Mouse (Mus musculus): ENCODE data around the gene Tyrp1.

Gene Tyrp1

DNA sequence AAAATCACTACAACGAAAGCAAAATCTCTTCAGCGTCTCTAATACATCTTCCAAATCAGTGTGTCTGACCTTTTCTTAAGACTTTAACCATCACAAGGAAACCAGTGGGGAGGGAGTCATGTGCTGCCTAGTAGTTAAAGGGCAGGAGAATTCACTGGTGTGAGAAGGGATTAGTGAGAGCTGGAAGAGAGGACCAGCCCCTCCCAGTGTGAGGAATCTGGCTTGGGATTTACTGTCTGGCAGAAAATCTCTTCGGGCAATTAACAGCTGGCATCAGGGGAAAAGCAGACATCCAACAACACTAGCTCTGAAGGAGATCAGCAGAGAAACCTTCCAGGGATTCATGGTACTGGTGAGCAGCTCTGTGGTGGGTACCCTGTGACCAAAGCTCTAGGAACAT lies at the start of gene Tyrp1:
Gene Tyrp1, plus strand, starts transcription at position 74 of the 400 bp plus-strand sequence.
- DNase-seq = no peak

DNA sequence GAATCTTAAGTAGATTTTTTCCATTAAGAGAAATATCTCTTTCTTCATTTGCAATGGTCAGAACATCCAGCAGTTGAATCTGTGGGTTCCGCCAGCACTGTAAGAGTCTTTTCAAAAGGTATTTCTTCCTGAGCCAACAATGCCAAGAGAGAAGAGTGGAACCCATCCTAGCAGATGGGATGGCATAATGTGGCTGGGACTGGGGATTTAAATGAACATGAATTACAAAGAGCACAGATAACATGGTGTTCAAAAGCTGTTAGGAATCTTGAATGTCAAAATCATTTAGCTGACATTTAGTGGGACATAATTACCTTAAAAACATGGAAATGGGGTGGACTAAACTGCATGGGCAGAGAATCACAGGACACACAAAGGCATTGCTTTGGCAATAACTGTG lies 45.6 kb upstream of the Tyrp1 start:
- DNase-seq = no peak

DNA sequence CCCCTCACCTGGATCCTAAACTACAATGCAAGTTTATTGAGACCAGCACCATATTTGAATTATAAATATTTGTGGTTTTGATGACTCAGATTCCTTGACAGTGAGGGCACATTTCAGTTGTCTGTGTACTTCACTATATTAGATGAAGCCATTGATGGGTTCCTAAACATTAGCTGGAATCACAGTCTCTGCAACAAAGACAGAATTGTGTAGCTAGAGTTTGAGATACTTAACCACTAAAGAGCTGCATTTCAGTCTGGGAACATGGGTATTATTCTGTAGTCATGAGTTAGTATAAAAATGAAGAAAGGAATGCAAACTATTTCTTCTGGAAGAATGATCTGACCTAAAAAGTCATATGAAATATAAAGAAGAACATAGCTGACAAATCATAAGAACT lies 14.4 kb upstream of the Tyrp1 start:
- DNase-seq = no peak

DNA sequence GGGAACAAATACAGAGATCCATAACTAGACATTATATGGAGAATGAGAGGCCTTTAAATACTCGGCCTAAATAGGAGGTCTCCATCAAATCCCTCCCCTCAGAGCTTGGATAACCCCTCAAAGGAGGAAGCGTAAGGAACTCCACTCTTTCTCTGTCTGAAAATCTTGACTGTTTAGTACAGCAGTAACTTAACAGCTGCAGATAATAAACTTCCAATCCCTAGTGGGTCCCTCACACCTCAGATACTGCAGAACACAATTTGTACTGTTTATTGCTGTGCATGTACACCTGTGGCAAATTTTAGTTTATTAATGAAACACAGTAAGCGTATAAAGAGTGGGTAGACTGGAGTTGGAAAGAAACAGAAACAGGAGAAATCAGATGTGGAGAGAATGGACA lies 12.0 kb upstream of the Tyrp1 start:
- no peak for DNase-seq

DNA sequence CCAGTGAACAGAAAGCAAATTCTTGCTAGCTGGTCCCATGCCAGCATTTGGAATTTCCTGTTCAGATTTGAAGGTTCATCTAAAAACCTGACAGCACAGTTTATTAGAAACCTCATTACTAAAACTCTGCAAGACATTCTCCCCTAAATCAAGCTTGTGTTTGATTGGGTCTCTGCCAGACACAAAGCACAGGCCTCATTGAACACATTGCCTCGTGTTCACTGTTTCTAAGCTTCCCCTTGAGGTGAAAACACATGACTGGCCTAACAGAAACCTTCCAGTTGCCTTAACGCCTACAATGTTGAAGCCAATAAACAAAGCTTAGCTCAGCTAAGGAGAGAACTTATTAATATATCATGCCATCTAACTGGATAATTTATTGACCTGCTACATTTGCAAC lies 5.7 kb upstream of the Tyrp1 start:
- no peak for DNase-seq

DNA sequence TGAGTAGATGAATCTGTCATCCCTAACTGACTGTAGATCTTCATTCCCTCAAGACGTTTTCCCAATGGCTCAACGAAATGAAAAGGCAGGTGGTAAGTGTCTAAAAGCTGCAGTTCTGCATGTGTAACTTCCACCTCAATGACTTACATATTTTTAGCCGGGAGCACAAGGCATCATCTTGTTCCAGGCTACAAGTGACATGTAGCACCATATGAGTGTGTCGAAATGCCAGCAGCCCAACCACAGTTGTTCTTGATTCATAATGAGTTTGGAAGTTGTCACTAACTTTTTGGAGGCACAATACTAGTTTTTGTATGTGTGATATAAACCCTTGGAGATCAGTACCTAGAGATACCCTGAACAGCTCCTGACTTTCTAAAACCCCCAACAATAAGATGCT lies 5.4 kb downstream of the Tyrp1 start:
- no peak for DNase-seq

DNA sequence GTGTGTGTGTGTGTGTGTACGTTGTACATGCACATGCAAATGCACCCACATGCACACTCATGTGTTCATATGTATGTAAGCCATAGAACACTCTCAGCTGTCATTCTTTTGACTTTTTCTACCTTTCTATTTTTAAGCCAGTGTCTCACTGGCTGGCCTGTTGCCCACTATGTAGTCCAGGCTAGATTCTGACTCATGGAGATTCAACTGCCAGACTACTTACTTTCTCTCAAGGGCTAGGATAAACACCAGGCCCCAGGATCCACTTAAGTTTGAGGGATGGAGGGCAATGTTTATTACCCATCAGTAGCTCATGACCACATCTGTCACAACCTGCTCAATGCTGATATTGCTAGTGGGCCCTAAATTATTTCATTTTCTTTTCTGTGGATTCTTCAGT lies 8.1 kb downstream of the Tyrp1 start:
- no peak for DNase-seq

DNA sequence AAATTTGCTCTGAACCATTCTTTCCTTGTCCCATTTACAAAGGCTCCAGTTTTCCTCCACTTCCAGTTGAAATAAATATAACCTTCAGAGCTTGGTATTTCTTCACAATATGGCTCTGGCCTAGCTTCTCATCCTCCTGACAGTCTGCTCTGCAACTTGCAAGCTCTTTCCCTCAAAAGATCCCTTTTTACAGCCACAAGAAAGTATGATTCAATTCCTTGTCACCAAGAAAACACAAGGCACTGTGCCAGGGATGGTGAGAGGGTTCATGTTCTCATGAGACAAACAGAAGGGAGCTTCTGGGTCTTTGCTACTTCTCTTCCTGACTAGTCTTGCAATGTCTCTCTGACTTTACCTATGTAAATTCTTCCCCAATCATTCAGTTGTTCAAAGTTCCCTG lies 9.8 kb downstream of the Tyrp1 start:
- no peak for DNase-seq

DNA sequence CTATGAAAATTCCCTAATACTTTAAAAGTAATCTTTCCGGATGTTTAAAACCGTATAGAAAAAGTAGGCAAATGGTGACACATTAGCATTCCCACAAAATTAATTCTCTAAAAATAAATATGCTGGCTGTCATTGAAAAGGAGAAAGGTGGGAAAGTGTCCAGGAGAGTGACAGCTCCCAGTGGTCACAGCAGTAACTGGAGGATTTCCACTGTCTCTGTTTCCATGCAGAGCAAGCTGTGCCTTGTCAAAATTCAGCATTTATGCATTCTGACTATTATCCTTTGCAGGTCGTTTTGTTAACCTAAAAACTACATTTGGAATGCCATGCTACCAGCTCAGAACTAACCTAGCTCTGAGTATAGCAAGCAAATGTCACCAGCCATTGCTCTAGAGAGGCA lies 12.1 kb downstream of the Tyrp1 start:
- DNase-seq = no peak

DNA sequence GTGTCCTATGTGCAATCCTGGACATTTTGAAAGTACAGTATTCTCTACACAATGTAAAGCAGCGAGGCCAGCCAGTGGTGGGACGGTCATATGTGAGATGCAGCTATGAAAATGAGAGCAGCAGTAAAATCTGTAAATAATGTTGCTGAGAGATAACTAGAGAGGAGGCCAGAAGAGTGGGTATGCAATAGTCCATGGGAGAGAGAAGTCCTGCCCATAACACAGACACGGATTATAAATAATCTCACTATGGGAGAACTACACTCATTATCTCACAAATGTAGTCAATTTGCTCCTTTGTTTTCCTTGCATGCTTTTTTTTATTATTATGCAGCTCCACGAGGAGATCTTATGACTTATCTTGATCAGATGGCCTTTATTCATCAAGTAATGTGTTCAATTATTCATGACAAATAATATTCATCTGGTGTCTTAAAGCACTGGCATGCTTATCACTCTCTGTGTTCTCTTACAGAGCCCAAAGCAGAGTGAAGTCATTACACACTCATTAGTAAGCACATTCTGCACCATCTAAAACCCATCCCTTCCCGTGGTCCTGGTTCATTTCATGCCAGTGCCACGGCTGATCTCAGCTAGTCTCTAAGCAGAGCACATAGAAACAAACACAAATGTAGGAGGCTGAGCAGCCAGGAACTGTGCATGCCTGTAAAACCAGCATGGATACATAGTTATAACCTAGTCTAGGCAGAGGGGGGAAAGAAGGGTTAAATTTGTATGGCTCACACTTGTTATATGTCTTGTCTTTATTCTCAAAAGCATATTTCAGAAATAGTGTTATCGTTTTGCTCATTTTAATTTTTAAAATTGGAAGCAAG lies 18.9 kb downstream of the Tyrp1 start:
- DNase-seq = no peak

DNA sequence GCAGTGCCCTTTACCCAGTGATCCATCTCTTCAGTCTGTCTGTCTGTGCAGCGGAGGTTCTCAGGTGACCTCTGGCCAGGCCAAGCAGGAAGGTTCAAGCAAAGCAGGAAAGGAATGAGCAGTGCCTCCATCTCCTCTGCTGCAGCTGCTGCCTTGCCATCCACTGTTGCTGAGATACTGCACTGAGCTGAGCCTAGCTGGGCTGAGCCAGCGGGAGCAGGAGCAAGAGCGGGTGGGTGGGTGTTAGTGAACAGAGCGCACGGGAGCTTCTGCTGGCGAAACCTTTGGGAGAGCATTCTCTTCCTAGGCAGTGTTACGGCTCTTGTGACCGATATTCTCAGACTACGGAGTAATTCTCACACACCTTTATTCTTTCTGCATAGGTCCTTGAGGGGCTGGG lies 21.6 kb downstream of the Tyrp1 start:
- DNase-seq = no peak

DNA sequence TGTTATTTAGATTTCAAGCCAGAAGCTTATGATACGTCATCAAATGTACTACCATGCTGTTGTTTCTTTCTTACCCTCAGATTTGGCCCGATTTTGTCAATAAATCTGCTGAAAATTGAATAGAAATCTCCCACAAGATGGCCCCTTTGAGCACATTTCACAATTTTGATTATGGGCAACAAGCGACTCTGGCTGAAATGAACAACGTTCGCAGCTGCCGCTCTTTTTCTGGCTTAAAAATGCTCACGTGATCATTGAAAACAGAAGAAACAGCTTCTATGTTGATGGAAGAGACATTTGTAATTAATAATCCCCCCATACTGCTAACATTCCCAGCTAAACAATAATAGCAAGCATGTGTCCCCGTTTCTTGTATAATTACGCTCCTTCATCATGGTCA lies 29.0 kb downstream of the Tyrp1 start:
- DNase-seq = no peak

DNA sequence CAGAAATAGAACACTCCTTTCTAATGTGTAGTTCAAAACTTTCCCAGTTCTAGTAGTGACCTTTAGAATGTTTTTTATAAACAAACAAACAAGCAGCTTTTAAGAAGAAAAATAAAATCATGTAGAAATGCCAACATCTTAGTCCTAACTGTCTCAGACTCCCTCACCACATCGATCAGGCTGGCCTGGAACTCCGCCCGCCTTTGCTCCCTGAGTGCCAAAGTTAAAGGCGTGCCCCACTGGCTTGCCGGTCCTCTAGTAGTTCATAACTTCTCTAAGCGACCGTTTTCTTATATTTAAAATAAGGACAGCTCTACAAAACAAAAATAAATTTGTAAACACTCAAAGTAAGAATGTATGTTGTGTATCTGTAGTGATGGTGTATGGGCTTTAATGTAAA lies 30.0 kb downstream of the Tyrp1 start:
- DNase-seq = no peak

DNA sequence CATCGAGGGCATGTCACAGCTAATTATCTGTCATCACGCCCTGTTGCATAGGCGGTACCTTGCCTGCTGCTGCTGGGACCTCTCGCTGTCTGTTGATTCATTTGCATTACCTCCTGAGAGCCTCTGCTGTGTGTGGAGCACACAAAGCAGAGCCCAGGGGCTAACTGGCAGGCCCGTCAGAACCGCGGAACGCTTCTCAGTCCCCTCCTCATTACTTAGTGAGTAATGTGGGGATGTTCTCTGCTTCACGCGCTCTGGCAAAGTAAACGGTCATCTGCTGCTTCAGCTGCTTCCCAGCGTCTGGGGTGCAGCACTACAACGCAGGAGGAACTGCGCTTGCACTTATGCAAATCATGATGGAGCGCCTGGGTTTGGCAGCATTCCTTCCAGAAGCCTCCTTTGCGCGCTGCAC lies 30.6 kb downstream of the Tyrp1 start:
- DNase-seq = peak; percentile 1

DNA sequence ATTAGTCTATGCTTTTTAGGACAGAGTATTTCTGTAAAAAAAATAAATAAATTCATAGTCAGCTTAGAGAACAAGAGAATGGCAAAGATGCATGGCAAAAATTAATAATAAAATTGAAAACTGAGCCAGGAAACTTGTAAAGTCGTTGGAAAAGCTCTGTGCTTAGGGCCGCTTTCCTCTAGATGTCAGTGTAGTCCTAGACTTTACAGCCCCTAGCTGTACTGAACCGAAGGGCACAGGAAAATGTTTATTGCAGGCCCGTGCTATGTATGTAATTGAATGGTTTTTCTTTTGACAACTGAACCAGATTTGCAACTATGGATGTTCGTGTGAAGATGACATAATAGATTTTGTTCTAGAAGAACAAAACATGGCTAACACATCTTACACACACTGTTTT lies 32.1 kb downstream of the Tyrp1 start:
- peak; percentile 11 for DNase-seq

DNA sequence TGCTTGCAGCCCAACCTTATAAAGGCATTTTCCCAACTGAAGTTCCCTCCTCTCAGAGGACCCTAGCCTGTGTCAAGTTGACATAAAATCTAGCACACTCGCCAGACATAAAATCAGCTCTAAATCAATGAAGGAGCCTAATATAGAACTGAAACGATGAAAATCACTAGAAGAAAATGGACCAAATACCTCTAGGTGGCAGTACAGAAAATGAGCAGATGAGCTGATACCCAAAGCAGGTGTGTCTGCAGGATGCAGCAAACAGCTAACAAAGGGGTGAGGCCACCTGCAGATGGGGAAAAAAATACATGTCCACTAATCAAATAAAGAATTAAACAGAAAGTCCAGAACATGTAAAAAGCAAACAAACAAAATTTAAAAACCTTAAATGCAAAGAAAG lies 35.7 kb downstream of the Tyrp1 start:
- peak; percentile 3 for DNase-seq

DNA sequence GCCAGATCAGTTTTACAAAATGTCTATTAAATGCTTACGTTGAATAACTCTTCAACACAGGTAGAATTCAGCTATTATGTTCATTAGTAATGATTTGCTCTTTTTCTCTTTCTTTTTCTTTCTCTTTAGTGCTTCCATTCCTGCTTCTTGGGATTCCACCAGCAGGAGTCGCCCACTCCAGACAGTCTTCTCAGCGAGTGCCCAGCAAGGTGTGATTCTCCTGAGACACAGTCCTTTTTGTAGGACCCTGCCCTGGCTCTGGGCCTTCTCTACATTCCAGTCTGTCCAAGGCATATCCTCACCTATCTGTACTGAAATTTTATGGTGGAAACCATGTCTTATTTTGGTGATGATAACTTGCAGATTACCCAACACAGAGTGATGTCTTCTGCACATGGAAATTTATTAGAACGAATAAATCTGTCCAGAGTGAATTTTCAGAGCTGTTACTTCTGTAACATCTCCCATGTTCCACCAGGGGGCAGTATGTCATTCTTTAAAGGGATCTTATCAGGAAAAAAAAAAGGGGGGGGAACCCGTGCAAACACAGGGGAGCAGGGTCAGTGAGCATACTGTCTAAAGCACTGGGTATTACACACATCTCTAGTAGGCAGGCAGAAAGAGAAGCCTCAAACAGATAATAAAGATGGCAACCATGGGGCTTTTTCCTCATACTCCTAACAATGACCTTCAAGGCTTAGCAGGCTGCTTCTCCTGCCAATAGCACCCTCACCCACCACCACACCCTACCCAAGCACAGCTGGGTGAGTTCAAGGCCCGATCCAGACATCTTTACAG lies 39.1 kb downstream of the Tyrp1 start:
- peak; percentile 41 for DNase-seq

DNA sequence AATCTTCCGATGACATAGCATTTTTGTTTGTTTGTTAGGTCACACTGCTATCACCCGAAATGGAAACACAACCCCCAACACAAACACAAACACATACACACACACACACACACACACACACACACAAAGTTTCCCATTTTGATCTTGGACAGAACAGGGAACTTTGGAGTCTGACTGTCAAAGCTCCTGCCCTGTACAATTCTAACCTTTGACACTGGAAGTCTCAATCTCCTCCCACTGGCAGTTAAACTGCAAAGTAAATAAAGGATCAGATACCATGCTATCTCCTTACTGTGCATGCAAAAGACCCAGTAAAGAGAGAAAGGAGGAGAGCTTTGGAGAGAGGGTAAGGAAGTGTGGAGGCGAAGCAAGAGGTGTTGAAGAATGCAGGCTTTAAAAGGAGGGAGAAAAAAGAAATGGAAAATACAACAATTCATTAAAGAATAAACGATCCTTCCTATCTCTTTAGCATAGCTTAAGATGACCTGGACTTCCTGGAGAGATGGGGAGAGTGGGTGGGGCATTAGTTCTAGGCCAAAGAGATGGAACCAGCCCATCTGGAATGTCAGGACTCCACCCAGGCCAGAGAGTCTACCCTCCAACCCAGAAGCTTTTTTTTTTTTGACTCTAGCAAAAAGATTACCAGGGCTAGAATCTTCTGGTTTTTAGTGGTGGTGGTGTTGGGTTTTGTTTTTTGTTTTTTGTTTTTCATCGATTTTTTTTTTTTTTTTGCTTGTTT lies 40.4 kb downstream of the Tyrp1 start:
- peak; percentile 45 for DNase-seq

DNA sequence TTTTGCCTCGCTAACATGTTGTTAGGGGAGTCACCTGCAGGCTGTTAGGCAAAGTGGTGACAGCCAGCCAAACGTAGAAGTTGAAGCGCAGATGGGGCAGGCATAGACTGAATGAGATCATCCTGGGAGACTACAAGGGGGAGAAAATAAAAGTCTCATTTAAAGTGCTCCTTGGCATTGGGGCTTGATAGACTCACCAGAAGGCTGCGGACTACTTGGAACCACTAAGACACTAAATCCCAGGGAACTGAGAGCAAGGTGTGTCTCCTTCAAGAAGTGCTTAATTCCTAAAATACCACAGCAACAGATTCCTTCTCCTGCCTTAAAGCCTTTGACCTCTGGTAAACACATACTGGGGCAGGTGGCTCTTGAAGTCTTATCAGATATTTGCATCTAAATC lies 41.1 kb downstream of the Tyrp1 start:
- DNase-seq = no peak

DNA sequence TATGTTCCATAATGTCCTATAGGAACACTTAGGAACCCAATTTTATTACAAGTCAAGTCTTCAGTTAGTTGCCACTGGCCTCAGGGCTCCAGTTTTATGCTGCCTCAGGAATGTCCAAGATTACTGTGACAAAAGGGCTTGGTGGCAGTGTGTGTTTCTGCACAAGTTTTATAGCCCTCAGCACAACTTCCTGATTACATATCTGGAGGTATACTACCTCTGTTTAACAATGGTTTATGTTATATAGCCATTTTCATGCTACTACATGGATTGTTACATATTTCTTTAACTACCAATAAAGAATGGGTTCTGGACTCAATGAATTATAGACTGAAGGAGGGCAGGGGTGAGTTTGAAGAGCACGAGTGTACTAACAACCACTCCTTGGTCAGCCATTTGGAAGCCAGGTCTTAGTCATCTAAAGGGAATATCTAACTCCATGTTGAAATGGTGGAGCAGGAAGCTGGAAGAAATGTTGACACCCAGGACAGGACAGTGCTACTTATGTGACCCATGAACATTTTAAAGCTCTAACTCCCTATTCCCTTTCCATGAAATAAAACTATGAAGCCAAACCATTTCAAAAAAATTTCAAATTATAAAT lies 48.2 kb downstream of the Tyrp1 start:
- no peak for DNase-seq

DNA sequence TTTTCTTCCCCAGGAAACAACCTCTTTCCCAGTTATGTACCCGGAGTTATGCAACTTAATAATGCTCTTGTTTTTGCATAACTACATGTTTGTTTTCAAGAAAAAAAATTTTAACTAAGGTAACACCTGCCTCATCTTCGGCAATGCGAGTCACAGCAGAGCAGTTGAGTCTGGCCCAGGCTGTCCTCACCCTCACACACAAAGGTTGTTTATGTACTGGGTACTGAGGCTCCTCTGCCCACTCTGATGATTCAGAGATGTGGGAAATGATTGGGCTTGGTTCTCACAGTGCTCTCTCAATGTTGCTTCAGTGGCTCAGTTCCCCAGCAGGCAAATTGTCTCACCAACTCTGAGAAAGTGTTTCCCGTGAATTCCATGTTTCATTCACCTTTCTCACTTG lies 52.7 kb downstream of the Tyrp1 start:
- no peak for DNase-seq

DNA sequence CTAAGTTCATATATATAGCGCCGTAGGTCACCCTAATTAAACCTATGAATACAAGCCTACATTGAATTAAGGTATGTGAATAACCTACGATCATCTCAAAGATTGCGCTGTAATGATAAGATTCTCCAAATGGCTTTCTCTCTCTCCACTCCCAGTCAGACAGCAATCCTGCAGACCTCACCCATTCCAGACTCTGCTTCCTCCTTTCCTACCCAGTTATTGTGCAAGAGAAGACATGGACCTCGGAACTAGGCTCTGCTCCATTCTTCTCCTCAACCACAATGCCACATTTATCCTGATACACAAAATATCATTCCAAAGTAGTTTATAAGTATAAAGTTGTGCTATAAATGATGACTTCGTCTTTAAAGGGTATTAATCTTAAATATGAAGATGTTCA lies 57.1 kb downstream of the Tyrp1 start:
- no peak for DNase-seq

DNA sequence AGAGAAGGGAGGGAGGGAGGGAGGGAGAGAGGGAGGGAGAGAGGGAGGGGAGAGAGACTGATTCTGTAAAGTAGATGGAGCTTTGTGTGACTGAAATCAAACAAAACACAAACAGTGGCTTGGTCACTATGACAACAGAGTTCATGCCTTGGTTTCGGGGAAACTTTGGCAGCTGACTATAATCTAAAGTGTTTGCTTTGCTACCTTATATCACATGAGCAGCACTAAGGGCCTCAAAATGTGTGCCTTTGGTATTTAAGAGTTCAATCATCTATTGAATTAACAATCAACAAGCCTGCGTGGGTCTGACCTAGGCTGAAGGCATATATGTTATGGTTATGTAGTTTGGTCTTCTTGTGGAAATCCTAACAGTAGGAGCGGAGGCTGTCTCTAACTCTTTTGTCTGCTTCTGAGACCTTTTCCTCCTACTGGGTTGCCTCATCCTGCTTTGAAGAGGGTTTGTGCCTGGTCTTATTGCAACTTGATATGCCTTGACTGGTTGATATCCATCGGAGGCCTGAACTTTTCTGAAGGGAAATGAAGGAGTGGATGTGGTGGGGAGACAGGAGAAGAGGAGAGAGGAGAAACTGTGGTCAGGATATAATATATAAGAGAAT lies 61.5 kb downstream of the Tyrp1 start:
- DNase-seq = no peak
